Mouse (Mus musculus) left cerebral cortex, postnatal 10 days (tissue): ENCODE measurements around the gene Fam69a. TPM values are rescaled to one million over a fixed set of nuclear protein-coding genes. Genes with fewer than 3 reads are reported as not detected.

Experiments
- DNase-seq, 2 experiments: peaks; one replicate each; pipeline ENCODE4 v3.0.0; 2021 to 2022; ENCODE audit warnings: low spot score in 2 of 2, mixed read lengths in 1 of 2; ENCODE audit errors: extremely low spot score in 1 of 2
- intact Hi-C: fragments of 180-260 bp; cut with DNase I; formaldehyde crosslinking; loops from one replicate; pipeline ENCODE4 v1.15.1; 2025
- total RNA-seq, 2 experiments: library from RNA; stranded (reverse); gene quantifications; 2 replicates each; pipeline ENCODE4 v1.2.3; 2021

Fam69a gene
- total RNA-seq, 2 experiments from 2014 or later, result 55.3 to 60.5 TPM

DNA sequence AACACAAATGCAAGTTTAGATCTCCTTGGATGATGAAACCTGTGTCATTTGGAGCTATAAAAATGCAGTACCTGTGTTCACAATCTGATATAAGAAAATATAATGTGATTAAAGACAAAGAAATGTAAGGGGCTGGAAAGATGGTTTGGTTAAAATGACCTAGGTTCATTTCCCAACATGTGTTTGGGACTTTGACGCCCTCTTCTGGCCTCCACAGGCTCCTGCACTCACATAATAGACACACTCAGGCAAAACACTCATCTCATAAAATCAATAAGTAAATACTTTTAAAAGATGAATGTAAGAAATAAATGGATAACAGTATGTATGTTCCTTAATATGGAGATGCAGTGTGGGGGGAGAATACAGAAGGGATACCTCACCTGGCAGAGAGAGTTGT, 109.8 kb downstream of the Fam69a start:
- intact Hi-C loops, result no loop called here
- DNase-seq, result no peak

DNA sequence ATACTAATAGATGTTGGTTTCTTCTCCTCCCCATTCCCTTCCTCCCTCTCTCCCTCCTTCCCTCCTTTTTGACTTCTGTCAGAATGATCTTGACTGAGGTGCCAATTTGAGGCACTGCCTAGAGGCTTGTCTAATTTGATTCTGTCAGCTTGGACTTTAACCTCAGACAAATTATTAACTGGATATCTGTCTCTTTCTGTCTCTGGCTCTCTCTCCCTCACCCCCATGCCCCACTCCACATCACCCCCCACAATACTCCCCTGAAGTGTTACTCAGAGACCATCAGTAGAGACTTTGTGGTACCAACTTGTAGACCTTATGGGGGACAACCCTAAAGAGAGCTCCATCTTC, 111.6 kb downstream of the Fam69a start:
- DNase-seq, result no peak
- intact Hi-C loops, result no loop called here

DNA sequence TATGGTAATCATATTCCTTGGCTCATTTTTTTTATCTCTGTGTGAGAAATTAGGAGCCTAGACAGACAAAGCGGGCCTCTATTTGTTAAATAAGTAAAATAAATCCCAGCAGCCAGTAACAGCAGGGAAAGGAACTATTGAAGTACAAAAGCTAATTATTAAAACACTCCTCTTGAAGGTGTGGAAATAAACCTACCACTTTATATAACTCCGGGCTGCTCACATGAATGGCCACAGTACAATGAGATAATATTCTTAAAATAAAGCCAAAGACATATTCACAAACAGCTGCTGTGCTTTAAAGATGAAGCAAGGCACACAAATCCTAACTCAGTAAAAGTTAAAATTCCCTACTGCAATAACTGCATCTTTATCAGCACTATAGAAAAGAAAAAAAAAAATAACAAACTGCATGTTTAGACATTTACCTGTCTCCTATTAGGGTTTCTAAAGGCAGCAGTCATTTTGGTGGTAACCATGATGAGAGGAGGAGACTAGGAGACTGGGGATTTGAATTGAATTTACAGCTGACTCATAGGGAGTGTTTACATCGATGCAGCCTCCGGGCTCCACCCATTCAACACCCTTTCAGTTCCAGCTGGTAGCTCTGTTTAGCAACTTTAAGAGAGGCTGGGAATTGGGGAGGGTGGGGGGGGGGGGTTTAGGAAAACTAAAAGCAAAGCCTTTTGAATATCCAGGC, 112.2 kb downstream of the Fam69a start, which contains the start of gene Evi5:
Gene Evi5 (minus strand): TSS at position 547 of the 700 bp plus-strand sequence.
- intact Hi-C loops, result no loop called here
- DNase-seq, result no peak

DNA sequence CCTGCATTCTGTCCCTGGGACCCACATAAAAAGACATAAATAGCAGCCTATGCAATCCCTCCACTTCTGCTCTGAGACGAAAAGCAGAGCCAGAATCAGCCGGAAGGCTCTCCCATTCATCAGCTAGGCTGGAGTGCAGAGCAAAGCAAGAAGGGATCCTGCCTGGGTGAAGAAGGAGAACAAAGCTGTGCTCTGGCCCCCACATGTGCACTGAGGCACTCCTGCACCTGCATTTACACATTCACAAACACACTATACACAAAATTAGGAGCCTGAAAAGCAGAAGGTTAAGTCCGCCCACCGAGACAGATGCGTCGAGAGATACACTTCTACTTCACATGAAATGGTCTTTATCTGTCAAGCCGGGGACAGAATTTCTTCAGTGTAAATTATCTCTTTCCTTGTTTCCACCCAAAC, 113.0 kb downstream of the Fam69a start:
- intact Hi-C loops, result no loop called here
- no peak for DNase-seq

DNA sequence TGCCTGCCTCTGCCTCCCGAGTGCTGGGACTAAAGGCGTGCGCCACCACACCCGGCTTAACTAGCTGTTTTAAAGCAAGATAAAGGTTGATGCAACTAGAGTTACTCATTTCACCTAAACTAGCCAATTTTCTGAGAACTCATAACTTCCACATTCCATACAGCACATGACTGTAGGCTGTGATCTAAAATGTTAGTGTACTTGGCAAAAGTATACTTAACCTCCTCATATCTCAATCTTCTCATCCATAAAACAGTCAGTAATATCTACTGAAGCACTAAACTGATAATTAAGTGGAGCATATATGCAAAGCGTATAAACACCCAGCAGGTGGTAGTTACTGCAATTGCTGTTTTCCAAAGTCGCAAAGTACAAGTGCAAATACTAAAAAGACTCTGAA, 113.6 kb downstream of the Fam69a start:
- no peak for DNase-seq
- intact Hi-C loops, result no loop called here

DNA sequence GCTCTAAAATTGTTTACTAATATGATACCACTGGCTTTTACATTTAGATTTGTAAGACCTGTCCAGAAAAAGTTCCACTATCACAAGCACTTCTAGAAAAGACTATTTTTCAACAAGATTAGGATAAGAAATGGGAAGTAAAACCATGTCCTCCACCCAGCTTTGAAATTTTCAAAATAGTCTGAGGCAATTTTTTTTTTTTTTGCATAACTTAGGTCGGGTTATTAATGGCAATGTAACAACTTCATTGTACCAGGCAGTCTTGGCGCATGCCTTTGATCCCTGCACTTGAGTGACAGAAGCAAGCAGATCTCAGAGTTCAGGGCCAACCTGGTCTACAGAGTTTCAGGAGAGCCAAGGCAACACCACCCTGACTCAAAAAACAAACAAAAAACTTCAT, 117.2 kb downstream of the Fam69a start:
- DNase-seq, result no peak
- intact Hi-C loops, result no loop called here

DNA sequence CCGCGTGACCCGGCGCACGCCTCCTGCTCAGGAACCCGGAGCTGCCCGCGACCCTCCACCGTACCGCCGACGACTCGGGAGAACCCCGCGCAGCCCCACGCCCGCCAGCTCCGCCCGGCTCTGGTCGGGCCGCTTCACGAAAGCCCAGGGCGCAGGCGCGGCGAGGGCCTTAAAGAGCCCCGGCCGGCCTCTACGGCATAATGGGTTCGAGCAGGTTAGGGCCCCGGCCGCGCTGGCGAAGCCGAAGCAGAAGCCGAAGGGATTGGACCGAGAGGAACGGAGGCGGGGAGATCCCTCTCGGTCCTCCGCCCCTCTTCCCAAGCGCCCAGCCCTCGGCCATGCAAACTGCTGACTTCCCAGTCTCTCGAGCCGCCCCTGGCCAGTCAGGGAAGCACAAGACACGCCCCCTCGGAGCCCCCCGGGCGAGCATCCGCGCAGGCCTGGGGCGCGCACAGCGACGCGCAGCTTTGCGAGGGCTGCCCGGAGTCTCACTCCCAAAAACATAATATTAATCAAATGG, 117.9 kb downstream of the Fam69a start:
- intact Hi-C loops, result no loop called here
- peak; percentile 88 to 96 for DNase-seq

DNA sequence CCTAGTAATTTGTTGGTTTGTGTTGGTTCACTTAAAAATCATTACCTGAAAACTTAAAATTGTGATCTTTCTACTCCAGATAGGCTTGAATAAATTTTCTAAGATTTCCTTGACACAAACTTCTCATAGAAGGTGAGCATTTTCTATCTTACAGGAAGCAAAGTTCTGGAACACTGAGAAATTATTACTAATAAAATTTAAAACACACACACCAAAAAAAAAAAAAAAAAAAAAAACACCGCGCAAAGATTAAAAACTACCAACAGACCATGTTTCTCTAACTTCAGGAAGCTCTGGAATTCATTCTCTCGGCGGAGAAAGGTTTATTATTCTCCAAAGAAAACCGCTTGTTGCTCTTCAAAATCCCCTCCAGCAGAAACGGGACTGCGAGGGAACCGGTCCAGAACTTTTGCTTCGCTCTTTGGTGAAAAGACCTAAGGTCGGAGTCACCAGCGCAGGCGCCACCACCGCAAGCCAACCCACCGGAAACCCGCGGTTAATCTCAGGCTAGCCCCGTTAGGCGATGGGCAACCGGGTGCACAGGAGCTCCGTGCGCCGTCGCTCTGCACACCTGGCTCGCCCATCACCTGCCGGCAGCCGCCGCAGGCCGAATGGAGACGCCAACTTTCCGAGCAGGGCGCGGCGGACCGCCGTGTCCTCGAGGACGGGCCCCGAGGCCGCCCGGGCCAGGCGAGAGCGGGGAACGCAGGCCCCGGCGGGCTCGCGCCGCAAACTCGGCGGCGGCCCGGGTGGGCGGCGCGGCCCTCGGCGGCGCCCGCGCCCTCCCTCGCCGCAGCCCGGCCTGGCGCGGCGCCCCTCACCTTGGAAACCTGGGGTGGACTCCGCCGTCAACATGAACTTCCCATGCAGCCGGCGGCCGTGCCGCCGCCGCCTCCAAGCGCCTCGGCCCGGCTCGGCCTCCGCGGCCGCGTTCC, 118.6 kb downstream of the Fam69a start:
- peak in 1 of 2 experiments; percentile 66 for DNase-seq
- intact Hi-C loops, result no loop called here

DNA sequence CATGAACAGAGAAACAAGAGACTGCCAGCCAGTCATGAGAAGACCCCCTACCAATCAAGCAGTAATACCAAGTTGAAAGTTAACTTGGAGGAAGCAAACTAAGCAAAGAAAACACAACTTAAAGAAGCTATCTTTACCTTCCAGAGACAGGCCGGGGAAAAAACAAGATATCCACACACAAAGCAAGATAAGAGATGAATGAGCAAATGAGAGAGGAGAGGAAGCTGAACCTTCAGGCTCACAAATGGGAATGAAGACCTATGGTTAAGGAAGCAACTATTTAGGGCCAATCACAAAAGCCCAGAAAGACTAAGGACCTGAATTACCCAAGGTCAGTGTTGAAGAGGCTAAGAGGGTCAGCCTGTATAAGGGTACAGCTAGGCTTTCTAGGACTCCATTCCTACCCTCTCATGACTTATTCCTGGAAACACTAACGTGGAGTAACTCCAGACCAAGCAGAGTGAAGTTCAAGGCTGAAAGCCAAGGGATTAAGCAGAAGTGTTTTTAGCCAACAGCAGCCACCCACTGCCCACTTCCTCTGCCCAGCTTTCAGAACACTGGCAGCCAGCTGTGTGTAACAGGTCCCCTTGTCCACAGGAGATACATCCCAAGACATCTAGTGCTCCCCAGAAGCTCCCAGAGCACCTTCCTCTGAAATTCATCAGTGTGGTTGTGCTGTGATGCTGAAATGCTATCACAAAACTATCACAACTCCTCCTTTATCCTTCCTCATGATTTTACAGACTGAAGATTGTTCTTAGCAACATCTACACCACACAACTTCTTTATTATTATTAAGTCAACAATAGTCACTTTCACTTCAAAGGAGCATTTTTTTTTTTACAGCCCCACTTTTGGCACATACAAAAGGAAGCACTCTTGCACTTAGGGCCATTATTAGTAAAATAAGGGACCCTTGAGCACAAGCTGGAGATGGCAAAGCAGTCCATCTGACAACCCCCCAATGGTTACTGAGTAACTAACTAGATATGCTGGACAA, 120.5 kb downstream of the Fam69a start:
- no peak for DNase-seq
- intact Hi-C loops, result no loop called here

DNA sequence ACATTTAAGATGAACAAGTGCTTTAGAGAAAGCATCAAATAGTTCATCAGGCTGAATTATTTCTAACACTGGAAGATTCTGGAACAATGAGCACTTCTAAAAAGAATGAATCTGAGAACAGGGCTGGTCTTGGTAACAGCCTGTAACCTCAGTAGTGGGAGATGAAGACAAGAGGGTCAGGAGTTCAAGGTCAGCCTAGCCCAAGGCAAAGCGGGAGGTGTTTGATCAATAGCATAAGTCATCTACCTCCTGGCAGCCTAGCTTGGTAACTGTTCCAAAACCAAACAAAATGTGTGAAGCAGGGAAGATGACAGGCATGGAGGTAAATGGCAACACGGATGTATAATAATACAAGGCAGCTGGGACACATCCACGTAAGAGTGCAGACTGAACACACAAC, 122.9 kb downstream of the Fam69a start:
- DNase-seq, result no peak
- intact Hi-C loops, result no loop called here

DNA sequence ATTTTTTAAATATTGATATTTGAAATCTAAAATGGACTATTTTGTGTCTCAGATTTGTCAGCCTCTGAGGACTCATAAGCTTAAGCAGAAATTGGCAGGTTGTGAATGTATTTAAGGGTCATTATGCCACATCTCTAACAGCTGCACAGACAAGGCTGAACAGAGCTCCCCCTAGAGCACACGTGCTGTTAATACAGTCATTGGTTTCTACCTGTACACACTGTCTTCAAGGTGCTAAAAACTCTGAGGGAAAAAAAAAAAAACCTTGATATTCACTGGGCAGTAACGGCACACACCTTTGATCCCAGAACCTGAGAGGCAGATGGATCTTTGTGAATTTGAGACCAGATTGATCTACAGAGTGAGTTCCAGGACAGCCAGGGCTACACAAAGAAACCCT, 127.9 kb downstream of the Fam69a start:
- intact Hi-C loops, result no loop called here
- DNase-seq, result no peak

Other genes with a start within 250 kb of the Fam69a start
- gene Ube2d2b, start 157.0 kb downstream of the Fam69a start, total RNA-seq, result not detected
- gene Evi5, start 112.0 kb downstream of the Fam69a start, total RNA-seq, result 10 to 100 TPM; 67.0 to 72.2 TPM
- 100 to 1,000 TPM; 109 to 116 TPM for gene Rpl5, start 86.6 kb downstream of the Fam69a start, total RNA-seq
- 10 to 100 TPM; 59.3 to 60.0 TPM for gene Mtf2, start 78.6 kb upstream of the Fam69a start, total RNA-seq
- gene Tmed5, start 145.5 kb upstream of the Fam69a start, total RNA-seq, result 10 to 100 TPM; 17.2 to 20.0 TPM
- 1 to 10 TPM; 2.1 to 2.6 TPM for gene Ccdc18, start 145.8 kb upstream of the Fam69a start, total RNA-seq